Mouse (Mus musculus) monocyte, adult 2 months (primary cell): ENCODE measurements around the gene Rhobtb3.
"Not testable (repeated sequence)": the region's sequence is repeated elsewhere in the genome, so short reads cannot be mapped to it uniquely, and the experiment has no call there.

Source experiments
- DNase-seq, 2 experiments: peaks; one replicate each; pipeline ENCODE4 v3.0.0; 2022; ENCODE audit warnings: low spot score in 2 of 2, low read depth in 1 of 2

Rhobtb3 gene

DNA sequence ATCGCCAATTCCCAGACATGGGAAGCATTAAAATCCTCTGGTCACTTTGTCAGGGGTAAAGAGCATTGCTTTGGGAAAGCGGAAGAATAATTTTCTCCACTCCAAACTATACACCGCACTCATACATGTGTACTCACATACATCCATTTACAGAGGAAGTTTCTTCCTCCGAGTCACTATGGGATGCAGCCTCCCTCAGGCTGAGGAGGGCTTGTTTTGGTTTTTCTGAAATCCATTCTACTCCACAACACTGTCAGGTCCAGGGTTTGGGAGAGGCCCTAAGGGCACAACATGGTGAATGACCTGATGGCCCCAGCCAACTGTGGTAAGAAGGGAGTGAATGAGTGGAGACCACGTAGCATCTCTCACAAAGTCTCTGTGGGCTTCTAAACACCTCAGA is 14.7 kb downstream of the Rhobtb3 start:
- DNase-seq = not testable (repeated sequence)

DNA sequence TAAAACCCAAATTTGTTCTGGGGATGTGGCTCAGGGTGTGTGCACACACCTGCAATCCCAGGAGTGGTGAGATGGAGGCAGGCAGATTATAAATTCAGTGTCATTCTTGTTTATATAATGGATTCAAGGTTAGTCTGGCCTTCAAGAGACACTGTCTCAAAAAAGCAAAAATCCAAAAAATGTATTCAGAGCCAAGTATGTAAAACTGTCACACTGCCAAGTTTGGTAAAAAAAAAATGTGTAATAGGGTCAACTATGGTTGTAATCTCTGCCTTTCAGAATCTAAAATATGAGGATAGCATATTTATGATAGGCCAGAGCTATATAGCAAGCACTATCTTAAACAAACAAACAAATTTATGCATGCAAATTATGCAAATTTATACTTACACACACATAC is 15.8 kb downstream of the Rhobtb3 start:
- no peak for DNase-seq

DNA sequence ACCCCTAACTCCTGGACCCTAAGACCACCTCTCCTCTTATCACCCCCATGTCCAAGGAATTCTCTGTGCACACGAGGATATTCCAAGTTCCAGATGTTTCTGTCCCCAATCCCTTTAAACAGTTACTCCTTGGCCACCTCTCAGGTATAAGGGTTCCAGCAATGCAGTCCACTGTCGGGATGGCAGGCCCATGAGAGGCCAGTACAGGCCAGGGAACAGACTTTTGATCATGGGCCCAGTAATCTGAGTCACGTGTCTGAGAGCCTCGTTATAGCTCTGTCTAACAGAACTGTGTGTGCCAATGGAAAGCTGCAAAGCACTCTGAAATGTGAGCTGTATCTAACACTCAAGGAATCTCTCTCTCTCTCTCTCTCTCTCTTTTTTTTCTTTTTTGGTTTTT is 29.6 kb downstream of the Rhobtb3 start:
- no peak for DNase-seq

DNA sequence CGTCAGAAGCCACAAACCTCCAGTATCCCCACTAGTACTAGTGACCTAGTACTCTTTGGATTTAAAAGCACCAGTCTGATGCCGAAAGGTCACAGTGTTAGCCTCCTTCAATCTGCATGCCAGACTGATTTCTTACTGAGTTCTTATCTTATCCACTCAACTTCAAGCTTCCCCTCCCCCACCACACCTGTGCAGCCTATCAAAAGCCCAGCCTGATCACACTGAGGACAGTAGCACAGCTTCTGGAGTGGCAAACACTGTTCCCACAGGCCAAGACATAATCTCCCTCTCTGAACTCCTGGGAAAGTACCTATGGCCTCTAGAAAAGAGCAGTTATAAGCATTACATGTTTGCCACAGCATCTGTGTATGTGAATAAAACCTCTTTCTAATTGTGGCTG is 35.5 kb downstream of the Rhobtb3 start:
- DNase-seq = no peak

DNA sequence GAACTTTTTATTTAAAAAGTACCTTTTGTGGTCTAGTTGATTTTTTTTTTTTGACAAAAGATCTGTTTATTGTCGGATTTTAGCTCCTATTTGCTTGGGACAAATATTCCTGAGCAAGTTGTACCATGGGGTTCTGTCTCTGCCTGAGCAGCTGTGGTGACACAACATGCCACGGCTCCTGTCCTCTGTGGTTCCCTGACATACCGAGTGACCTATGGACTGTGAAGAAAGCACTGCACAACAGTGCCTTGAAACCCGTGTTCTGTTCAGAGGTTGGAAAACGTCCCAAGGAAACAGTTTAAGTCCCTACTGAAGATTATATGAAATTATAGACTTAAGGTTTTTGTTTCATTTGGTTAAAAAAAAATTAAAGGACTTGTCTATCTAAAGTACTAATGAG is 36.6 kb downstream of the Rhobtb3 start:
- DNase-seq = no peak

DNA sequence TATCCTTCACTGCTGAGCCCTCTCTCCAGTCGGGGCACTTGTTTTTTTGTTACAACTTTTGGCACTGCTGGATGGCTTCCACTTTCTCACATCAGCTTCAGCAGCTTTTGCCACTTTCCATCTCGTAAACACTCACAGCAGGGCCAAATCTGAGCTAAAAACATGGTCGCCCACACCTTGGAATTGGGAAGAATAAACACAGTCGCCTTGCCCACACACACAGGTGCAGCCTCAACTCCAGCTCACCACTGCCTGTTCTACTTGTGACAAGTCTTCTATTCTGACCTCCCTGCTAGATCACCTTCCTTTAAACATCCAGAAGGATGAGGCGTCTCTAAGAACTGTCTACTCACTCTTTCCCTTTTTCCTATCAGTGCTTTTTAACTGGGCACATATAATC is 39.1 kb downstream of the Rhobtb3 start:
- DNase-seq = no peak

DNA sequence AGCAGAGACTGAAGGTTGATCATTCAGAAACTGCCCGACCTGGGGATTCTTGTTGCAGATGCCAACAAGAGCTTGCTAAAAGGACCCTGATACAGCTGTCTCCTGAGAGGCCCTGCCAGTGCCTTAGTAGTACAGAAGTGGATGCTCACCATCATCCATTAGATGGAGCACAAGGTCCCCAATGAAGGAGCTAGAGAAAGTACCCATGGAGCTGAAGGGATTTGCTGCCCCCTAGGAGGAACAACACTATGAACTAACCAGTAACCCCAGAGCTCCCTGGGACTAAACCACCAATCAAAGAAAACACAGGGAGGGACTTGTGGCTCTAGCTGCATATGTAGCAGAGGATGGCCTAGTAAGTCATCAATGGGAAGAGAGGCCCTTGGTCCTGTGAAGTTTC is 42.8 kb downstream of the Rhobtb3 start:
- DNase-seq = not testable (repeated sequence)

DNA sequence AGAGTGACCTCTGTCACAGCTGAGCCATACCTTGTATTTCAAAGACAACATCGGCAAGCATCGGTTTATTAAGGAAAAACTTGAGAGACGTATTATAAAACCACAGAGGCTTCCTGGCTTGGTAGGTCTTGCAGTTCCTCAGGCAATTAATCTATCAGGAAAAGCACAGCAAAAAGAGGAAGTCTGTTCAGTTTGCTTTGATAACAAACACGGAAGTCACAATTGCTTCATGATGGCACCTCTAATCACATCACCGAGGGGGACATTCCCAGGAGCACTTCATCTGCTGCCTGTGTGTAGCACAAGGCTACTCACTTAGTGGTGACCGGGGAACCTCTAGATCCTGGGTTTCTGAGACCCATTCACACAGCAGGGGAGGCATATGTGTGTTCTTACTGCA is 50.8 kb downstream of the Rhobtb3 start:
- no peak for DNase-seq

DNA sequence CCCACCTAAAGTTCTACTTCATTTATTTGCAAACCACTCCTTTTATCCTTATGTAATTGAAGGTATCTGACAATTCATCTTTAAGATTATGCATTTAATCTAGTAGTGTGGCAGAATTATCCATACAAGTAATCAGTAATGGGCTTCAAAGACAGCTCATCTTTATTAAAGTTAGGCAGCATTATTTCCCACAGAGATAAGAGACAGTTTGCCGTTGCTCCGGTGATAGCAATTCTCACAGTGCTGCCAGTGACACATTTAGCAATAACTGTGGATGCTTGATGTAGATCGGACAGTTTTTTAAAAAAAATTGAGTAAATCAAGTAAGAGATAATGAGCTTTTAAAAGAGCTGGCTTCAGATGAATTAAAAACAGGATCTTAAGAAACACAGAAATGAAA is 51.4 kb downstream of the Rhobtb3 start:
- no peak for DNase-seq

DNA sequence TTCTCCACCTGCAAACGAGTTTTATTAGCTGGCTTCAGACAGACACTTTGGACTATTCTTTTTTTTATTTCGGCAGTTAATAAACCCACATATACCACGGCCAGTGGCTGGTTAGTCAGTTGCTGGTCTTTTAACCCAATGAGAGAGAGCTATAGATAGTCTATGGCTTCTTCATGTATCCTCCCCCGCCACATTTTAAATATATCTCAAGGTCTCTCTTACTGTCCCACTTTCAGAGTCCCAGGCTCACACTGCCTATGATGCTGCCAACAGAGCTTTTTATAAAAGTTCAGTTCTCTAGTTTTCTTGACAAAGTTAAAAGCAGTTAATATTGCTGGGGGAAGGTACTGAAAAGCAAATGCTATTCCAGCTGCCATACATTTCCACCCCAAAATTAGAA is 51.9 kb downstream of the Rhobtb3 start:
- DNase-seq = no peak

DNA sequence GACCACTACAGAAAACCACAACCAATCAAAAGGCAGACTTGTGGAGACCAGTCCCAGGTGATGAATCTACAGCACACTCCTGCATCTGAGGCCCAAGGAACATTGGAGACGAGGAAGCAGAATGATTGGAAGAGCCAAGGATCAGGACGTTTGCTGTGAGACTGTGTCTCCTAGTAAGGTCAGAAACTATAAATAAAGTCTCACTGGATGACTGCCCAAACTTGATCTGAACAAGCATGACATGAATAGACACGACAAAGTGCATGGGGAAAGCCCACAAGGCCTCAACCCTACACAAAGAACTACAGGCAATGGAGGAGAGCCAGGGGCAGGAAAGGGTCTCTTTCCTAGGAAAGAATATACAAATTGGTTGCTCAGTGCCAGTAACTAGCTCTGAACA is 59.9 kb downstream of the Rhobtb3 start:
- no peak for DNase-seq

DNA sequence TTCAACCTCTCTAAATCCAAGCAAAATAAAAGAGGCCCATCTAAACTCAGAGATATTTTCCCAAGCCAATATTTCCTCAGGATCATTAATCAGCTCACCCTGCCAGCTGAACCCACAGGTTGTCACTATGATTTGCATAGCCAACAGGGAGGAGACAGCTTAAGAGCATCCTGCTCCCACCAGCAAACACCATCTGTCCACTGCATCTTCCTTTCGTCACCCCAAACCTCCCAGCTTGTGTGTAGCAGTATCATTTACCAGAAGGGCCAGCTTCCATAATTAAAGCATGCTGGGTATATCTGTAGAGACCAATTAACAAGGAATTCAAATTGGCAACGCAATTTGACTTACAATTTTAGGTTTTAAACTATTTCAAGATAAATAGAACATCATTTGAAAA is 63.2 kb downstream of the Rhobtb3 start:
- DNase-seq = no peak

DNA sequence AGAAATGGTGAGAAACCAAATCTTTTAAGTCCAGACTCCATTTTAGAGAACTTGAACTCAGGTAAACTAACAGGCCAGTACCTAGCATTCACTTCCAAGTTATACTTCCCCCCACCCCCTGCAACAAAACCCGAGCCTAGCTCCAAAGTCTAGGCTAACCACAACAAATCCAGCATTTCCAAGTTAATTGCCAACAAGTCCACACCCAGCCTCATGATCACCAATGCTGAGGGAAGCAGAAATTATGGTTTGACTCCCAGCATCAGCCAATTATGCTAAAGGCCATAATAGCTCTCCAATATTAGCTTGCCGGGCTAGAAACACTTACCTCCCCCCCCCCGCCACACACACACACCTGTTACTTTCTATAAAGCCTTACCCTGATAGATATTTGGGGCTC is 64.0 kb downstream of the Rhobtb3 start:
- DNase-seq = no peak

DNA sequence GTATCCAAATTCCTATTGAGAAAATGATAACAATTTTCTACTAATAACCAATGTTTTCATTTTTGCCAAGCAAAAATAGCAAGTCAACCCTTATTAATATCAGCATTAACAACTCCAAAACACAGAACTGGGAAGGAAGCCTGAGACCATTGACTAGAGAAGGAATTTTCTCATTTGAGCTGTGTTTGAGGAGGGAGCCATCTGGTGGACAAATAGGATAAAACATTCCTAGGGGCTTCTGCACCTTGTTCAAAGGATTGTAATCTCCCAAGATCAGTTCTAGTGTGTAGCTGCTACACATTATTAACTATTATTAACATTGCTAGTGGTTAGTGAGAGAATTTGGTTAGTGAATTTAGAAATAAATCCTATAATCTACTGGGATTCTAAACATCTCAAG is 65.8 kb downstream of the Rhobtb3 start:
- DNase-seq = no peak

DNA sequence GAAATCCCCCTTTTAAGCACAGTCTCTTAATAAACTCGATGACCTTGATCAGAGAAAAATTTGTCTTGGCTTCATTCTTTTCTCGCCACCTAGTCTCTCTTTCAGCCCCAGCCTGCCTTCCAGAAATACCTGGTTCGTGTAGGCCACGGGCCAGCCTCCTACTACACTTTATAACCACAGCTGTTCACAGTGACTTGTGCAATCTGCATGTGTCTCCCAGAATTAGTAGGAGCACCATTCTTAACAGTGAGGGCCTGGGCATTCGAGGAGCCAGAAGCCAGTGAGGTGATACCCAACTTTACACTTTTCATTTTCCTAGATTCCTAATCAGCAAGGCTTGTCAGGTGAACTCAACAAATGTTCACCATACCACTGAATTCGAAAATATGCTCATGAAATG is 67.1 kb downstream of the Rhobtb3 start:
- no peak for DNase-seq

DNA sequence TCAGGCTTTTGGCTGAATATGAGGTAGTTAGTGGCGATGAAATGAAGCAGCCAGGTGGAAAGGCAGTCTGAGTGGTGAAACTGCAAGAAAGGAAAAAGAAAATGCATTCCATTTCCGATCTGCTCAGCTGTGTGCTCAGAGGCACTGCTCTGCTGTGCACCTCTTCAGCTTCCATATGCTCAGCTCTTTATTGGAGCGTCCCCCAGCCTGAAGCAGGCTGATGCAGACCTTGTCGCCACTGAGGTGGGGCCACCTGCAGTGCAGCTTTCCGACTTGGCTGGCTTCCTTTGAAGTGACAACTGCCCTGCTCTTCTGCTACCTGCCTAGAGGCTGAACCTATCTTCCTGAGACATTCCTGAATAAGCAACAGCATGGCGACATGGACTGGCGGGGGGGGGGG is 67.5 kb downstream of the Rhobtb3 start:
- not testable (repeated sequence) for DNase-seq

DNA sequence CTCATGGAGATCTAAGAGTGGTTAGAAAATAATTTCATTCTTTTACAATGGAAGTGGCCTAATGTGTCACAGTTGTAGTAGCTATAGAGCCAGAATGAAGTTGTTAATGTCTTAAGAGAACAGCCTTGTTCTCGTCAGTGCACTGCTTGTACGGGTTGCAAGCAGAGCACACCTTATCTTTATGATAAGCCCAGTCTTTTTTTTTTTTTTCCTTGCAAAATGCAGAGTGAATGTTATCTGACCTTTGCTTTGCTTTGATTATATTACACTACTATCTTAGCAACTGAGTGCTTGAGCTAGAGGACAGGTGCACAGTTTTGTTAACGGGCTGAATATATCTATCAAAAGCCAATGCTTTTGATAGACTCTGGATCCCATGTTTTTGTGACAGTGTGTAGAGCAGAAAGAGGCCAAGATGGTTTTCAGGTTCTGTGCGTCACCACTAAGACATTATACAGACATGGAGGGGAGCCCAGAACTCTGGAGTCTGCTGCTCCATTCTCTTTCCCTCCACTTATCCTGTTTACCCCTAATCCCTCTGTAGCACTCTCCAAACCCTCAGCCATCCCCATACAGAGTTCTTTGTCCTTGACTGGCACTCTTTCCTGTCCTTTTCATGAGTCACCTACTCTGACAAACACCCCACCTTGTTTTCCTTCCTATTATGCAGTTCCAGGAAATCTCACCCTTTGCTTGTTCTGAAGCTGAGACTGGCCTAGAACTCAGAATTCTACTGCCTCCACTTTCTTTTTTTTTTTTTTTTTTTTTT is 68.9 kb downstream of the Rhobtb3 start:
- no peak for DNase-seq

DNA sequence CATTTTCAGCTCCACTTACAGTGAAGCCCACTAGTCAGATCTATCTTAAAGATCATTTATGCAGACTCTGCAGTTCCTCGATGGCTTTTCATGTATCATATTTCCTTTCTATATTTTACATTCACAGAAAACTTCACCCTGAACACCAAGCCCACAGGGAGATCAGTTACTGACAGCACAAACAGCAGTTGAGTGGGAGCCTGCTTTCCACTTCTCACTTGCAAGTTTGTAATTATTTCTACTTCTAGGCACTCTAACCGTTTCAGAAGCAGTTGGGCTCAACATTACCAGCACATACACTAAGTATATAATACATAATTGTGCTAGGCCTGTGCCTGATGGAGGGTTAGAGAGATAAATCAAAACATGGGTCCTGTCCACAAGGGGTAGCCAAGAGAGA is 75.8 kb downstream of the Rhobtb3 start:
- DNase-seq = no peak

DNA sequence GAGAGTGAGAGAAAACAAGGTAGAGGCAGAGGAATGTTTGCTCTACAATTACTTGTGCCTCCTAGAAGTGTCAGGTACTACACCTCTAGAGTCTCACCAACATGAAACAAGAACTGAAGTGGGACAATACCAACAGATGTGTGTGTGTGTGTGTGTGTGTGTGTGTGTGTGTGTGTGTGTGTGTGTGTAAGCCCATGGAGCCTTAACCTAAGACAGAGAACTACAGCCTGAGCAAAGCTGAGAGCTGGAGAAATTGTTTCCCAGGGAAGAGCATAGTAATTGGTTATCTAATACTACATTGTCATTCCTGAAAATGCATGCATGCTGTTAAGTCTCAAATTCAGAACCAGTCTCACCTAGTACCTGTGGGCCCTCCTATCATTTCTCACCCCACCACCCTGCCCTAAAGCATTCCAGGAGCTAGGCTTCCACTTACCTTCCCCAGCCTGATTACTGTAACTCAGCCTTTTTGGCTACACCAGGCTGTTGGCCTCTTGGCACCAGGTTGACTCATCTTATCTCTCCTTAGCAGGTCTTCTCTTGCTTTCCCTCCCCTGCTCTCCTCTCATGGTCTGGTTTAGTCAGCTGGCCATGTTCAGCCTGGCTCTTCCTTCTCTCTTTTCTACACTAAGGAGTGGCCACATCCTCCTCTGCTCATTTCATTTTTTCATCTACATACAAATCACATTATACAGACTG is 78.1 kb downstream of the Rhobtb3 start:
- no peak for DNase-seq

DNA sequence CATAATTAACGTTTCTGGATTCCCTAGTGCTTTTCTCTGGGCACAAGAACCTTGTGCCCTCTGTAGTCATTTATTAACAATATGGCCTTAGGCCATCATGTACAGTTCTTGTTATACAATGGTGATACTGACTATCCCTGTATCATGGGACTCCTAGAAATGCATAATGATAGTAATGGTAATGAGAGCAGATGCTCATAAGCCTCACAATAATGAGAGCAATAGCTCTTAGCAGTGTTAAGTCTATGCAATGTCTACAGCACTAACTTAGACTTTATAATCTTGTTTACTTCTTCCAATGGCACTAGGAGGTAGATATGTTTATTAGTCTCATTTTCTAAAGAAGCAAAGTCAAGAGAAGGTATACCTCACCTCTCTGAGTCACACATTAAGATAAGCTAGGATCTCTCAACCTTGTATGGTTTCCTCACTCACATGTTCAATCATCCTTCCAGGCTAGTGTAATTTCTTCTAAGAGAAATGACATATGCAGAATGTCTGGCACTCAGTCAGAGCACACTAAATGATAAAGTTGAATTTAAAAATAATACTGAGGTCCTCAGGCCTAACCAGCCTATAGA is 84.4 kb downstream of the Rhobtb3 start:
- DNase-seq = no peak

DNA sequence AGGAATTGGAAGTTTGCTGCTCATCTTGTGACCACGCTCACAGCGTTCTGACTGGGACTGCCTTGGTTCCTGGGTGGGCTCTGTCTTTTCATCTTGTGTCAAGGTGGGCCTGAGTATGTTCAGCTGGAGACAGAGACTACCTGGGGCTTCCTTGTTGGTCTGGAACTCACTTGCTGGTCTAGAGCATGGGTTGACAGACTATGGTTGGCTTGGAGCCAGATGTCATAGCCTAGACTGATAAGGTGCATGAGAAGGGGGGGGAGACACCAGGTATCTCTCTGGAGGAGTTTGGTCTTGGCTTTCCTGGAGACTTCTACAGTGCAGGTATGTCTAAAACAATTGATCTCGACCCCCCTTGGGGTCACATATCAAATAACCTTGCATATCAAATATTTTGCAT is 90.6 kb downstream of the Rhobtb3 start:
- no peak for DNase-seq

DNA sequence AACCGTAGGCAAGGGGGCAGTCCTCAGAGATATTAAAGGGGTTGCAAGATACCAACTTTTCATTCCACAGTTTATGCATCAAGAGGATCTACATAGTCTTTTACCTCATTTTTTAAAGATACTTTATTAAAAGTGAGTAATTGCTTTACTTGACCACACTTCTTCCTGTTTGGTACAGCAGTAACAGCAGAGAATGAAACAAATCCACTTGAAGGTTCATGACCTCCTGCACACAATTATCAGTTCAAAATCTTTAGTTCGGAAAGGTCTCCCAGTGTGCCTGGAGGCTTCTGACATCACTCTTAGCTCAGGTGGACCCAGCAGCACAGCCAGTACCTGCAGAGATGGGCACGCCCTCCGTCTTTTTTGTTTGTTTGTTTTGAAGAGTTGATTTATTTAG is 91.7 kb downstream of the Rhobtb3 start:
- no peak for DNase-seq

DNA sequence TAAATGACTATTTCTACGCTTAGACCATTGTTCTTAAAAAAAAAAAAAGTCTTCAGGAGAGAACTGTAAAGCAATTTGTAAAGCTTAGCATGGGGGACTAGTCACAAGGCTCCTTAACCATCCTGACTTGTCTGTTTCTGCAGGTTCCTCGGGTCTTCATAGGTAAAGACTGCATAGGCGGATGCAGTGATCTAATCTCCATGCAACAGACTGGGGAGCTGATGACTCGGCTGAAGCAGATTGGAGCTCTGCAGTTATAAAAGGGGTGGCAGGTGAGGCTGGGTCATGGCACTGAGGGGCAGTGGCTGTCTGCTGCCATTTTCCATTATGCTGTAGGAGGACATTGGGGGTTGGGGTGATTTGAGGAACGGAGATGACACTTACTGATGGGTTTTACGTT is 96.7 kb downstream of the Rhobtb3 start:
- DNase-seq = no peak
